Comparison of ENCODE assay signal across 8 mouse cellular contexts in genomic region chr16:72307537-72308330, GRCm38 (mm10). TPM values are rescaled to one million over a fixed set of nuclear protein-coding genes. Genes with fewer than 3 reads are reported as not detected.
DNase-seq lines count a peak whose midpoint lies in the region; ATAC-seq and TF ChIP-seq lines count a peak whose summit lies in the region.

Robo1 (plus strand) TSS chr16:72308306.

- ATAC-seq in embryonic facial prominence, embryonic 12.5 days (ENCODE audit: insufficient number of reproducible peaks, insufficient read depth, low FRiP score, low TSS enrichment): no peak
- ATAC-seq in intestine, embryonic 15.5 days: no peak
- ATAC-seq in midbrain, embryonic 15.5 days (replicated peaks): no peak

- no peaks in the 10 kb centered on the region for H3K9me3 ChIP-seq in embryonic facial prominence, embryonic 12.5 days
- no peaks in the 10 kb centered on the region for H3K9me3 ChIP-seq in intestine, embryonic 15.5 days
- no peaks in the 10 kb centered on the region for H3K9me3 ChIP-seq in midbrain, embryonic 15.5 days

- no peaks in the 10 kb centered on the region for H3K27me3 ChIP-seq in embryonic facial prominence, embryonic 12.5 days
- H3K27me3 ChIP-seq in intestine, embryonic 15.5 days (replicated peaks): no peaks in the 10 kb centered on the region
- H3K27me3 ChIP-seq in midbrain, embryonic 15.5 days (replicated peaks): no peaks in the 10 kb centered on the region

- 81% methylated on average over 8 of the region's 8 CpGs for WGBS in embryonic facial prominence, embryonic 12.5 days
- 75% methylated on average over 8 of the region's 8 CpGs for WGBS in intestine, embryonic 15.5 days
- 69% methylated on average over 8 of the region's 8 CpGs for WGBS in midbrain, embryonic 15.5 days

- no peak within 1 kb of the TSS for H3K9ac ChIP-seq in embryonic facial prominence, embryonic 12.5 days
- H3K9ac ChIP-seq in intestine, embryonic 15.5 days: no peak within 1 kb of the TSS
- no peak within 1 kb of the TSS for H3K9ac ChIP-seq in midbrain, embryonic 15.5 days

- H3K27ac ChIP-seq in layer of hippocampus, adult 2 months: peak within 1 kb of the TSS; percentile 56
- H3K27ac ChIP-seq in embryonic facial prominence, embryonic 12.5 days: no peak within 1 kb of the TSS
- H3K27ac ChIP-seq in intestine, embryonic 15.5 days: no peak within 1 kb of the TSS
- no peak within 1 kb of the TSS for H3K27ac ChIP-seq in midbrain, embryonic 15.5 days

- no peak for DNase-seq in layer of hippocampus, adult 2 months (ENCODE audit: low spot score in 2 of 2)
- DNase-seq in layer of hippocampus, adult 9-10 months (ENCODE audit: low spot score): no peak
- no peak for DNase-seq in cerebellum, adult 11 months
- no peak for DNase-seq in urinary bladder, postnatal 4 days (ENCODE audit: low spot score in 2 of 2)
- DNase-seq in heart, adult 8-10 months (ENCODE audit: low spot score): no peak

- H3K4me1 ChIP-seq in embryonic facial prominence, embryonic 12.5 days: no peaks in the 10 kb centered on the region
- H3K4me1 ChIP-seq in intestine, embryonic 15.5 days (replicated peaks): no peaks in the 10 kb centered on the region
- no peaks in the 10 kb centered on the region for H3K4me1 ChIP-seq in midbrain, embryonic 15.5 days

- no peaks in the 10 kb centered on the region for H3K36me3 ChIP-seq in embryonic facial prominence, embryonic 12.5 days
- H3K36me3 ChIP-seq in intestine, embryonic 15.5 days: no peaks in the 10 kb centered on the region
- H3K36me3 ChIP-seq in midbrain, embryonic 15.5 days (replicated peaks): no peaks in the 10 kb centered on the region

- peak within 1 kb of the TSS; percentile 52 for H3K4me3 ChIP-seq in layer of hippocampus, adult 2 months
- H3K4me3 ChIP-seq in embryonic facial prominence, embryonic 12.5 days: no peak within 1 kb of the TSS
- H3K4me3 ChIP-seq in intestine, embryonic 15.5 days (replicated peaks): no peak within 1 kb of the TSS
- H3K4me3 ChIP-seq in midbrain, embryonic 15.5 days: no peak within 1 kb of the TSS

- H3K4me2 ChIP-seq in embryonic facial prominence, embryonic 12.5 days (replicated peaks): no peak within 1 kb of the TSS
- no peak within 1 kb of the TSS for H3K4me2 ChIP-seq in intestine, embryonic 15.5 days (replicated peaks)
- H3K4me2 ChIP-seq in midbrain, embryonic 15.5 days: no peak within 1 kb of the TSS

- TF ChIP-seq CTCF in layer of hippocampus, adult 2 months (conservative IDR thresholded peaks at IDR 0.05): no peak

RNA-seq across cellular contexts. Expression of gene Robo1, which starts in this region (rescaled TPM):
- 10 to 100 TPM; 65.8 to 68.1 TPM for total RNA-seq in layer of hippocampus, adult 2 months (2021)
- 77.9 and 80.4 TPM in 2 replicates for polyA plus RNA-seq in embryonic facial prominence, embryonic 12.5 days (2016; fragmentation: Nextera tagmentation; extraction: Ambion mirVana)
- 15.7 and 18.2 TPM in 2 replicates for polyA plus RNA-seq in intestine, embryonic 15.5 days (2015; fragmentation: Nextera tagmentation; extraction: Ambion mirVana)
- 60.7 and 66.9 TPM in 2 replicates for polyA plus RNA-seq in midbrain, embryonic 15.5 days (2015; fragmentation: Nextera tagmentation; extraction: Ambion mirVana)
- total RNA-seq in heart, adult 8-10 months (2022): 1 to 10 TPM; 1.1 to 1.7 (median 1.2) TPM

Comparison
In these comparisons a context has a peak if more than half of its experiments do, and no peak if none do; other contexts are left out.
1. RNA of gene Robo1 (total RNA-seq): 65.8 to 68.1 TPM in layer of hippocampus, adult 2 months; 1.1 to 1.7 TPM in heart, adult 8-10 months; every median in the first group is over 10 times any median in the second.